Mouse (Mus musculus): Measurements from ENCODE around the gene Gstt3. TPM values are rescaled to one million over a fixed set of nuclear protein-coding genes. Genes with fewer than 3 reads are reported as not detected.

The Gstt3 gene
- 48.6 and 59.5 TPM in 2 replicates for polyA plus RNA-seq (2012; rRNA removed)

DNA sequence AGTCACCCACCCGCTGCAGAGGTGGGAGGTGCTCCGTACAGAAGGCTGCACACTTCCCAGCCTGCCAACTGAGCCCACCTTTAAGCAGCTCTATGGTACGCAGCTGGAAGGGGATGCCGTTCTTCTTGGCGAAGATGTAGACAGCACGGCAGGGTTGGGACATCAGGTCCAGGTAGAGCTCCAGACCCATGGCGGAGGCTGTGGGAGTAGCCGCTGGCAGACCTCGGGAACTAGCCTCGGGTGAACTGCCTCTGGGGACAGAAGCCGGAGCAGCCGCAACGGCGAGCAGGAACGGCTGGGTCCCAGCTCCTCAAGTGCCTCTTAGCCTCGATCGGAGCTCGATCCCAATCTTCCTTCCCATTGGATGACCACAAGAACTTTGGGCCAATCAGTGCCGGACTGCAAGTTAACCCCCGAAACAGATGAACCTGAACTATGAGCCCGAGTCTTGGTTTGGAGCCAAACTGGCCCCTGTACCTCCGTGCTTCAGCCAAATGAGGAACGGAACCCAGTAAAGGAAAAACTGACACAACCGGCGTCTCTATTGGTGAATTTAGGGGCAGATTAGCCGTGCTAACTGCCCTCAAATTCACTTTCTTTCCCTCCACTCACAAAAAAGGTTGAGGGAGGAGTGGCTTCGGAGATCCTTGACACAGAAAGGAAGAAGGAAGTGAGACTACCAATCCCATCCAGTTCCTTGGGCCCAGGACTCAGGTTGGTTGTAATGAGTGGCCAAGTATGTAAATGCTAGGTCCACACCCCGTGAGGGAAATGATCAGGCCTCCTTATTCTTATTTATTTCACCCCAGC is at the start of gene Gstt3, which contains the start of gene Gm20441:
Gene Gstt3, minus strand, starts transcription at position 646 of the 810 bp plus-strand sequence.
Gene Gm20441, minus strand, starts transcription at position 186 of the 810 bp plus-strand sequence.
- peak; percentile 93 for DNase-seq (ENCODE audit: low read depth, low spot score)
- WGBS: under 1% methylated on average over 28 of the region's 28 CpGs

DNA sequence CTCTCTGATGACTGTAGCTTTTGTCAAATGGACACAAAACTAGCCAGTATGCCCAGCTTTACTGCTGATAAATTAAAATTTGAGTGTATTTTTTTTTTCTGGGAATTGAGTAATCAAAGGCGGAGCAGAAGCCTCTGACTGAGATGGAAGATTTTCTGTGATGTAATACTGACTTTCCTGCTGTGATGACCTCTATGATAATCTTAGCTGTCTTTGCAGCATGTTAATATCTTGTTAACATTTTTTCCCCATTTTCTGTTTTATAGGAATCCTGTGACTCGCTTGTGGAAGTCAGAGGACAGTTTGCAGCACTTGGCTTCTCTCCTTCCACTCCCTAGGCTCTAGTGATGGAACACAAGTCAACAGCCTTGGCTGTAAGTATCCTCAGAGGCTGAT is 49.1 kb upstream of the Gstt3 start:
- DNase-seq (ENCODE audit: low read depth, low spot score): no peak
- WGBS: 79% methylated on average over 2 of the region's 2 CpGs

DNA sequence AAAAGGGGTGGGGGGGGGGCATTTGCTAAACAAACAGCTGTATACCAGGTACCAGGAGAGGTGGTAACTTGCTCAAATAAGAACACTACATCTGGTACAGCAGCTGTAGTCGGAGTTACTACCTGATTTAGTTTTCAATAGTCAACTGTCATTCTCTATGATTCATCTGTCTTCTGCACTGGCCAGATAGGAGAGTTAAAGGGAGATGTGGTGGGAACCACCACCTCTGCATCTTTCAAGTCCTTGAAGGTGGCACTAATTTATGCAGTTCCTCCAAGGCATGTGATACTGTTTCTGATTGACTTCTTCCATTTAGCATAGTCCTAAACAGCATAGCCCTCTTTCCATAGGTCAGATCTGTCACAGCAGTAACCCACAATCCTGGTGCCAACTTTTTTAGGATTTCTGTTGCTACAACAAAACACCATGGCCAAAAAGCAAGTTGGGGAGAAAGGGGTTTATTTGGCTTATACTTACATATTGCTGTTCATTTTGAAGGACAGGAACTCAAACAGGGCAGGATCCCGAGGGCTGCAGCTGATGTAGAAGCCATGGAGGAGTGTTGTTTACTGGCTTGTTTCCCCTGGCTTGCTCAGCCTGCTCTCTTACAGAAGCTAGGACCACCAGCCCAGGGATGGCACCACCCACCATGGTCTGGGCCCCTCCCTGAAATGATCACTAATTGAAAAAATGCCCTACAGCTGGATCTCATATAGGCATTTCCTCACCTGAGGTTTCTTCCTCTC is 48.5 kb upstream of the Gstt3 start:
- WGBS: 77% methylated on average over 2 of the region's 2 CpGs
- no peak for DNase-seq (ENCODE audit: low read depth, low spot score)

- DNase-seq (ENCODE audit: low read depth, low spot score): no peak
Observed at GRCm38 (mm10) chr10:75828500-75828931, 47.3 kb upstream of the Gstt3 start.

- 93% methylated on average over 4 of the region's 4 CpGs for WGBS
- no peak for DNase-seq (ENCODE audit: low read depth, low spot score)
Observed at GRCm38 (mm10) chr10:75827668-75828360, 46.6 kb upstream of the Gstt3 start.

DNA sequence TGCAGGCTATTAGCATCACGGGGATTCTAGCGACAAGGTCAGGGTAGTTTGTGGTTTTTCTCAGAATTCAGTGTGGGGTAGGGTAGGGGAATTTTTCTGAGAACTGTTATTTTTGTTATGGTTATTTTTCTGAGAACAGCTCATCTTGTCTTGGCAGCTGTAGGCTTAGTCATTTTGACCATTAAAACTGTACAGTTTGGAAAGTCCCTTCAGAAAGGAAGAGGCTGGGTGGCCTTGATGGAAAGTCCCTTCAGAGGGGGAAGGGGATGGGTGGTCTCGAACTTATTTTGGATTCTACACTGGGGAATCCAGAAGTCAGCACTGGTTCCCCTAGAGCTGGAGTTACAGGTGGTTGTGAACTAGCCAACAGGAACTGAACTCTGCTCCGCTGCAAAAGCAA is 43.3 kb upstream of the Gstt3 start:
- no peak for DNase-seq (ENCODE audit: low read depth, low spot score)
- WGBS: 75% methylated on average over 4 of the region's 4 CpGs

DNA sequence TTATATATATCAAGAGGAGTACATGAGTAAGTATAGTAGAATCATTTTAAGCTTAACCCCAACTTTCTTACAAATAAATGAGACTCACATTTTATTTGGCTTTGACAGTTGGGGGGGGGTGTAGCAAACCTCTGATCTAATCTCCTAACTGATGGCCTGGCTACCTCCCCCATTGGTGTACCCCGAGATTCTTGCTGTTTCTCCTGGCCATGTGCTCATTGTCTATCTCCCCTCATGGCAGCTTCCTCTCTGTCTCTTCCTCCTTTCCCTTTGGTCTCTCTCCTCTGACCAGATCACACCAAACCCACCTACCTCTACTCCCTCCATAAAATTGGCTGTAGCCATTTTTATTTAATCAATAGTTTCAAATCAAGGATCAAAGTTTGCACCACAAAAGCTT is 42.6 kb upstream of the Gstt3 start:
- no peak for DNase-seq (ENCODE audit: low read depth, low spot score)
- 96% methylated on average over 1 of the region's 1 CpGs for WGBS

GRCm38 (mm10) chr10:75822443-75822842 is 41.2 kb upstream of the Gstt3 start, which contains the start of gene Gstt4:
Gene Gstt4, minus strand, starts transcription at chr10:75822543.
- DNase-seq (ENCODE audit: low read depth, low spot score): no peak
- 93% methylated on average over 2 of the region's 2 CpGs for WGBS

- no peak for DNase-seq (ENCODE audit: low read depth, low spot score)
- 89% methylated on average over 5 of the region's 5 CpGs for WGBS
Observed at GRCm38 (mm10) chr10:75819882-75820281, 38.7 kb upstream of the Gstt3 start.

DNA sequence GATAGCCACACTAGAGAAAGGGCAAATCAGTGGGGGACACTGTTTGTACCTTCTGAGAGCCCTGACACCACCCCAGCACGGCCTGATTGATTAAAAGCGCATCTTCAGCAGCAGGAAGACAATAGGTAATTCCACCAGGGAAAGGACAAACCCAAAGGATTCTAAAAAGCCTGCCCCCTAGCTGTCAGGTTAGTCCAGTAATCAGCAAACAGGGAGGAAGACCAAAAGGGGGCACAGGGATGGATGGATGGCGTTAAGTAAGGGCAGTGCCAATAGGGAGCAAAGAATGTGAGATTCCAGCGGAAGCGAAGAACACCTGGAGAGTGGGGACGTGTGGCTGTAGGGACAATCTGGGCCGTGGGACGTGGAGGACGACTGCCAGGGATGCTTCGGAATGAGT is 37.4 kb upstream of the Gstt3 start:
- 61% methylated on average over 10 of the region's 10 CpGs for WGBS

GRCm38 (mm10) chr10:75804217-75804616 is 23.0 kb upstream of the Gstt3 start:
- no peak for DNase-seq (ENCODE audit: low read depth, low spot score)
- WGBS: 57% methylated on average over 2 of the region's 2 CpGs

More for the DNA sequence above, 37.4 kb upstream of the Gstt3 start:
- no peak for DNase-seq (ENCODE audit: low read depth, low spot score)

DNA sequence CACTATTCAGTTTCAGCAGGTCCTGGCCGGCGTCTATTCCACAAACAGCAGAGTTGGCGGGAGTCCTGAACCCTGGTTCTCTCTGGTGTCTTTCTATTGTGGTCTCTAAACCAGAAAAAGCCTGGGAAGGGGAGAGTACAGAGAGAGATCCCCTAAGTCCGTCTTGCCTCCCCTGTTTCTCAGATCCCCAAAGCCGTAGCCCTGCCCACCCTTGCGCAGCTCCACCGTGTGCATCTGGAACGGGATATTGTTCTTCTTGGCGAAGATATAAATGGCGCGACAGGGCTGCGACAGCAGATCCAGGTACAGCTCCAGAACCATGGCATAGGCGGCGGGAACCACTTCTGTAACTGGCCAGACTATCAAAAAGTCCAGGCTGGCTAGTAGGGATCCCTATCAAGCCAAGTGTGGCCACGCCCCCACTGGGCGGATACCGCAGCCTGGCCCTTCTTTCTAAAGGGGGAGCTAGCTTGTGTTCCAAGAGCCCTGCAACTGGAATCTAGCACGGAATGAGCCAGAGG is 17.0 kb upstream of the Gstt3 start, which contains the start of gene Gstt1:
Gene Gstt1, minus strand, starts transcription at position 409 of the 521 bp plus-strand sequence.
- 2% methylated on average over 18 of the region's 18 CpGs for WGBS

DNA sequence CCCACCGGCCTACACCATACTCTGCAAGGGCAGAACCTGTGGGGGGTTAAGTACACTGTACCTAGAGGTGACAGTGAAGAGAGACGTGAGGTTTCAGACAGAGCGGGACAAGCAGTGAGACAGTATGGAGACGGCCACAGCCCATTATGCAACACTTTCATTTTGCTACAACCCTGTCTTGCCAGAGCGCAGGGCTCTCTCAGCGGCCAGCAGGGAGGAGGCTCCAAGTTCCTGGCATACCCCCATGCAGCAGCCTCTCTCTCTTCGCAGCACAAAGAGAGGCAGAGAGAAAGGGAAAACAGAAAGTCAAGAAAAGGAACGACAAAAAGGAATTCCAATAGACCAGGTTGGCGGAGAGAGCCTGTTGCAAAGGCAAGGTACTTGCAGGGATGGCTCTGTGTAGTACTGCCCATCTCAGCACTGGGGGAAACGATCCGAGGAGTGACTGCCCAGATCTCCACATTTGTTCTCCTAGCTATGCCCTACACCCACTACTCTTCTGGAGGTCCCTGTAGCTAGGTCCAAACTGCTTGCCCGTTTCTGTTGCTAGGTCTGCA is 16.5 kb upstream of the Gstt3 start:
- DNase-seq (ENCODE audit: low read depth, low spot score): no peak
- 1% methylated on average over 12 of the region's 12 CpGs for WGBS

More for the DNA sequence above, 17.0 kb upstream of the Gstt3 start, which contains the start of gene Gstt1:
- no peak for DNase-seq (ENCODE audit: low read depth, low spot score)

- DNase-seq (ENCODE audit: low read depth, low spot score): no peak
- 47% methylated on average over 11 of the region's 11 CpGs for WGBS
Observed at GRCm38 (mm10) chr10:75796731-75797516, 15.7 kb upstream of the Gstt3 start.

DNA sequence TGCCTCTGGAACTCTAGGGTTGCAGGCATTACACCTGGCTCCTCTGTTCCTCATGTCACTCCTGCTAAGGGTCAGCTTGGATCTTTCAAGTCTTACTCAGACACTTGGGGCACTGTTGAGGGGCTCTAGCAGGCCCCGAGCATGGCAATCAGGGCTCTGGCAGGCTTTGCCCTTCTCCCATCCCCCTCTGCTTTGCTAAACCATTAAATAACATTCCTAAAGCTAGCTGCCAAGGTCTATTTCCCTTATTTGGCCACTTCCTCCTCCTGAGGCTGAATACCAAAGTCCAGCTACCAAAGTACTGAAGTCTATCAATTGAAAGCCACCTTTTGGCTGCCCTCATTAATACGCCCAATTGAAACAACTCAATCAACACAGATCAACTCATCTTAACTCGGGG is 13.7 kb upstream of the Gstt3 start:
- no peak for DNase-seq (ENCODE audit: low read depth, low spot score)
- WGBS: 14% methylated on average over 3 of the region's 3 CpGs

DNA sequence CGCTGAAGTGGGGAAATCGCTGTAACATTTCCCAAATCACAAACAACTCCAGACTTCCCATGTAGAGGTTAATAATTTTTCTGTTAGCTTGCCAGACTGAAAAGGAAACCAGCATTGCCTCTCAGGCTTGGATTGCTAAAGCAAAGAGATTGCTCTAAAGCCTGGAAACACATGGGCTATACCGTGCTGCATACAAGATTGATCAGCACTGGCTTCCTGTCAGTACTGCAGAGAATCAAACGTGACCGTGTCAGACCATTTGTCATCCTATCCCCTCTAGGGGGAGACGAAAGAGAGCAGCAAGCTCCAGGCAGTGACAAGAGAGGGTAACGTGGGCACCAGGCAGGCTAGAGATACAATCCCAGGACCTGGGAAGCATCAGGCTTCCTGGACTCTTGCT is 9.6 kb upstream of the Gstt3 start:
- no peak for DNase-seq (ENCODE audit: low read depth, low spot score)
- whole genome bisulfite sequencing: 30% methylated on average over 7 of the region's 7 CpGs

DNA sequence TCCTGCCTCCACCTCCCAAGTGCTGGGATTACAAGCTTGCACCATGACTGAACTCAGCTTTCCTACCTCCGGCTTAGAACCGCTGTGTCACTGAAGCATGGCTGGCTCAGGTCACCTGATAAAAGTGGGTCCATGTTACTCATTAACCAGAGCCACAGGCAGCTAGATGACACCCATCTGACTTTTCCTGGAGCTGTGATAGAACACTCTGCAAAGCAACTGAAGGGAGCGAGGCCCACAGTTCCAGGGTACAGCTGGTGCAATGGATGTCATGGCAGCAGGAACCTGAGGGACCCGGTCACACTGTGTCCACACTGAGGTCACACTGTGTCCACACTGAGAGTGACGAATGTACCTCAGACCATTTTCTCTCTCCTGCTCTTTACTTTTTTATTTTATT is 8.6 kb upstream of the Gstt3 start:
- no peak for DNase-seq (ENCODE audit: low read depth, low spot score)
- WGBS: 41% methylated on average over 5 of the region's 5 CpGs

DNA sequence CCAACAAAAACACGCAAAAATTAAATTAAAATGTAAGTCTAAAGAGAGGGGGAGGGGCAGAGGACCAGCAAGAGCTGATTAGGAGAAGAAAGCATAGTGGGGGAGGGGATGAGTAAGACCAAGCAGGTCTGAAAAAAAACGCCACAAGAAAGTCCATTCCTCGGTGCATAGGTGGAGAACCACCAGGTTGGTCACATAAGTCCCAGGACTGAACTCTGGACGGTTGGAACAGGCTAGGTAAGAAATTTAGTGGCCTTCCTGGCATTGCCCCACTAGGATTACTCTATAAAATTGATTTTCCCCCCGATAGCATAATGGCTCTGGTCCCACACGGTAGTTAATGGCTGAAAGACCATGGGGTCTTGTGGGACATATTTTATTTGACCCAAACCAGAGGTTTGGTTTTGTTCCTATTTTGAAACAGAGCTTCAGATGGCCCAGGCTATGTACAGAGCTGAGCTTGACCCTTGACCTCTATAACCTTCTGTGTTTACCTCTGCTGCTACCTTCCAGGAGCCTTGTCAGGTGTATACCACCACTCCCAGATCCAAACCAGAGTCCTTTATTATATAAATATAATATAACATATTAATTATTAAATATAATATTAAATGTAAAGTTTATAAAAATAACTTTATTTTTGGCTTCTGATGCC is 8.0 kb upstream of the Gstt3 start:
- no peak for DNase-seq (ENCODE audit: low read depth, low spot score)
- 75% methylated on average over 6 of the region's 6 CpGs for WGBS

Measured in large intestine, adult 2 months (tissue).